Mouse (Mus musculus) neural tube, embryonic 12.5 days (tissue): Measurements from ENCODE around the gene Slc16a13. TPM values are rescaled to one million over a fixed set of nuclear protein-coding genes. Genes with fewer than 3 reads are reported as not detected.

ENCODE experiments used
- ATAC-seq: fragments of 200-750 bp; cut with Nextera tagmentation; 2 replicates; pipeline ENCODE4 v1.8.0; 2017; ENCODE audit warnings: low read depth, mild to moderate bottlenecking, moderate TSS enrichment, moderate library complexity; ENCODE audit not compliant: low FRiP score
- H3K27ac ChIP-seq: fragments of 300-500 bp; sonication (generic); 2 replicates; pipeline ENCODE4 v1.5.1; 2016
- H3K27me3 ChIP-seq: fragments of 300-500 bp; sonication (generic); replicated peaks from 2 replicates; pipeline ENCODE4 v1.6.1; 2016; ENCODE audit warnings: mild to moderate bottlenecking
- H3K36me3 ChIP-seq: fragments of 300-500 bp; sonication (generic); 2 replicates; pipeline ENCODE4 v1.6.1; 2016; ENCODE audit warnings: mild to moderate bottlenecking
- H3K4me1 ChIP-seq: fragments of 300-500 bp; sonication (generic); 2 replicates; pipeline ENCODE4 v1.6.1; 2016
- H3K4me2 ChIP-seq: fragments of 300-500 bp; sonication (generic); replicated peaks from 2 replicates; pipeline ENCODE4 v1.6.1; 2016; ENCODE audit warnings: mild to moderate bottlenecking
- H3K4me3 ChIP-seq: fragments of 300-500 bp; sonication (generic); 2 replicates; pipeline ENCODE4 v1.5.1; 2016
- H3K9ac ChIP-seq: fragments of 300-500 bp; sonication (generic); 2 replicates; pipeline ENCODE4 v1.6.1; 2016; ENCODE audit warnings: mild to moderate bottlenecking
- H3K9me3 ChIP-seq: fragments of 300-500 bp; sonication (generic); 2 replicates; pipeline ENCODE4 v1.6.1; 2016; ENCODE audit warnings: mild to moderate bottlenecking
- WGBS: fragments of 180-500 bp; shearing (Covaris S2); methylation state at CpG from one replicate; pipeline ENCODE4 v1.1.7; 2016; 5-methylcytosine and 5-hydroxymethylcytosine counted together
- polyA plus RNA-seq: library from polyadenylated mRNA; unstranded; fragments of >200 nt; fragmentation: Nextera tagmentation; extraction: Ambion mirVana; gene quantifications from 2 replicates; pipeline ENCODE4 v1.2.1, GENCODE M21; 2016

Gene Slc16a13
- polyA plus RNA-seq, 1 experiment from 2014 or later = 16.3 TPM

GRCm38 (mm10) chr11:70239541-70240279 is 18.8 kb upstream of the Slc16a13 start, which contains the start of the genes Gm21988 and Rnasek:
Gene Gm21988, minus strand, starts transcription at chr11:70239830.
Gene Rnasek, minus strand, starts transcription at chr11:70239842.
- Histone ChIP-seq H3K27me3 (0 out of 2 replicates have a peak, but pooled peaks cover 2% of the 10 kb centered on the region), H3K9ac (peak within 1 kb of the TSS; percentile 83), H3K36me3 (peaks cover 12% of the 10 kb centered on the region), H3K27ac (peak within 1 kb of the TSS; percentile 57; the same call in 1 of the 2 replicates), H3K4me3 (peak within 1 kb of the TSS; percentile 91), H3K9me3 (no peaks in the 10 kb centered on the region), H3K4me2 (peak within 1 kb of the TSS; percentile 95), H3K4me1 (peaks cover 23% of the 10 kb centered on the region)
- under 1% methylated on average over 35 of the region's 35 CpGs for WGBS
- ATAC-seq = peak; percentile 28

- H3K36me3 ChIP-seq = peaks cover 16% of the 10 kb centered on the region
- WGBS = 13% methylated on average over 23 of the region's 23 CpGs
- no peaks in the 10 kb centered on the region for H3K9me3 ChIP-seq
- H3K27me3 ChIP-seq = no peaks in the 10 kb centered on the region
- H3K9ac ChIP-seq = peak overlapping the region; percentile 83
- H3K27ac ChIP-seq = 0 out of 2 replicates have a peak overlapping the region, but pooled peaks have one; percentile 82
- ATAC-seq = no peak
- peak overlapping the region; percentile 91 for H3K4me3 ChIP-seq
- H3K4me1 ChIP-seq = peaks cover 23% of the 10 kb centered on the region
- peak overlapping the region; percentile 95 for H3K4me2 ChIP-seq
Measured at GRCm38 (mm10) chr11:70238591-70239440, 18.0 kb upstream of the Slc16a13 start.

- Histone ChIP-seq H3K9ac (peak within 1 kb of the TSS; percentile 83), H3K4me1 (peaks cover 27% of the 10 kb centered on the region), H3K27ac (peak within 1 kb of the TSS; percentile 82), H3K36me3 (peaks cover 16% of the 10 kb centered on the region), H3K9me3 (no peaks in the 10 kb centered on the region), H3K27me3 (no peaks in the 10 kb centered on the region), H3K4me2 (peak within 1 kb of the TSS; percentile 95), H3K4me3 (peak within 1 kb of the TSS; percentile 91)
- ATAC-seq = peak; percentile 91
- under 1% methylated on average over 70 of the region's 70 CpGs for WGBS
Measured at GRCm38 (mm10) chr11:70237457-70238167, 16.7 kb upstream of the Slc16a13 start, which contains the start of gene 0610010K14Rik. Gene 0610010K14Rik, minus strand, starts transcription at chr11:70237914.

- no peak for ATAC-seq
- H3K4me1 ChIP-seq = peaks cover 31% of the 10 kb centered on the region
- 43% methylated on average over 7 of the region's 7 CpGs for WGBS
Measured at GRCm38 (mm10) chr11:70236717-70237116, 15.9 kb upstream of the Slc16a13 start.

GRCm38 (mm10) chr11:70235254-70235900 is 14.5 kb upstream of the Slc16a13 start:
- H3K4me2 ChIP-seq = no peak overlapping the region
- ATAC-seq = no peak
- H3K36me3 ChIP-seq = peaks cover 16% of the 10 kb centered on the region
- 94% methylated on average over 12 of the region's 12 CpGs for WGBS
- H3K9ac ChIP-seq = no peak overlapping the region
- H3K9me3 ChIP-seq = no peaks in the 10 kb centered on the region
- peaks cover under 1% of the 10 kb centered on the region for H3K27me3 ChIP-seq
- peaks cover 27% of the 10 kb centered on the region for H3K4me1 ChIP-seq
- no peak overlapping the region for H3K27ac ChIP-seq
- H3K4me3 ChIP-seq = no peak overlapping the region

More at GRCm38 (mm10) chr11:70236717-70237116, 15.9 kb upstream of the Slc16a13 start:
- Histone ChIP-seq H3K9ac (peak overlapping the region; percentile 83; the same call in 1 of the 2 replicates), H3K27ac (no peak overlapping the region), H3K27me3 (no peaks in the 10 kb centered on the region), H3K36me3 (peaks cover 16% of the 10 kb centered on the region), H3K9me3 (no peaks in the 10 kb centered on the region), H3K4me3 (peak overlapping the region; percentile 91), H3K4me2 (peak overlapping the region; percentile 95)

GRCm38 (mm10) chr11:70234497-70234896 is 13.6 kb upstream of the Slc16a13 start:
- no peak for ATAC-seq
- Histone ChIP-seq H3K36me3 (peaks cover 16% of the 10 kb centered on the region), H3K4me2 (no peak overlapping the region), H3K9me3 (no peaks in the 10 kb centered on the region), H3K27me3 (peaks cover 9% of the 10 kb centered on the region), H3K4me1 (peaks cover 29% of the 10 kb centered on the region), H3K9ac (no peak overlapping the region), H3K27ac (no peak overlapping the region), H3K4me3 (no peak overlapping the region)
- WGBS = 85% methylated on average over 8 of the region's 8 CpGs

GRCm38 (mm10) chr11:70234037-70234436 is 13.2 kb upstream of the Slc16a13 start:
- WGBS = 54% methylated on average over 5 of the region's 5 CpGs
- no peak for ATAC-seq
- Histone ChIP-seq H3K27ac (no peak overlapping the region), H3K36me3 (peaks cover 16% of the 10 kb centered on the region), H3K9me3 (no peaks in the 10 kb centered on the region), H3K27me3 (peaks cover 14% of the 10 kb centered on the region), H3K4me2 (no peak overlapping the region), H3K9ac (no peak overlapping the region), H3K4me3 (no peak overlapping the region), H3K4me1 (peaks cover 32% of the 10 kb centered on the region)

- peak overlapping the region; percentile 62 for H3K4me2 ChIP-seq
- H3K27ac ChIP-seq = no peak overlapping the region
- H3K27me3 ChIP-seq = peaks cover 24% of the 10 kb centered on the region
- H3K4me1 ChIP-seq = peaks cover 30% of the 10 kb centered on the region
- peak overlapping the region; percentile 56 for H3K9ac ChIP-seq
- no peaks in the 10 kb centered on the region for H3K9me3 ChIP-seq
- ATAC-seq = no peak
- H3K4me3 ChIP-seq = 0 out of 2 replicates have a peak overlapping the region, but pooled peaks have one; percentile 28
- H3K36me3 ChIP-seq = peaks cover 16% of the 10 kb centered on the region
- 42% methylated on average over 8 of the region's 8 CpGs for WGBS
Measured at GRCm38 (mm10) chr11:70233016-70233415, 12.2 kb upstream of the Slc16a13 start.

GRCm38 (mm10) chr11:70232546-70232945 is 11.7 kb upstream of the Slc16a13 start:
- no peaks in the 10 kb centered on the region for H3K9me3 ChIP-seq
- peak overlapping the region; percentile 56 for H3K9ac ChIP-seq
- 9% methylated on average over 10 of the region's 10 CpGs for WGBS
- peak overlapping the region; percentile 62 for H3K4me2 ChIP-seq
- peaks cover 30% of the 10 kb centered on the region for H3K4me1 ChIP-seq
- peaks cover 29% of the 10 kb centered on the region for H3K27me3 ChIP-seq
- peak overlapping the region; percentile 28 for H3K4me3 ChIP-seq
- no peak overlapping the region for H3K27ac ChIP-seq
- peaks cover 16% of the 10 kb centered on the region for H3K36me3 ChIP-seq
- ATAC-seq = no peak

GRCm38 (mm10) chr11:70230239-70230727 is 9.4 kb upstream of the Slc16a13 start:
- ATAC-seq = 0 out of 2 replicates have a peak, but pooled peaks have one; percentile 35
- Histone ChIP-seq H3K9ac (no peak overlapping the region), H3K9me3 (no peaks in the 10 kb centered on the region), H3K4me2 (peak overlapping the region; percentile 54), H3K4me3 (no peak overlapping the region; the same call in 1 of the 2 replicates), H3K27me3 (peaks cover 51% of the 10 kb centered on the region), H3K4me1 (peaks cover 37% of the 10 kb centered on the region), H3K36me3 (peaks cover 9% of the 10 kb centered on the region), H3K27ac (no peak overlapping the region)
- WGBS = 1% methylated on average over 32 of the region's 32 CpGs
